Mouse (Mus musculus): Measurements from ENCODE around the gene Mgrn1.

DNA sequence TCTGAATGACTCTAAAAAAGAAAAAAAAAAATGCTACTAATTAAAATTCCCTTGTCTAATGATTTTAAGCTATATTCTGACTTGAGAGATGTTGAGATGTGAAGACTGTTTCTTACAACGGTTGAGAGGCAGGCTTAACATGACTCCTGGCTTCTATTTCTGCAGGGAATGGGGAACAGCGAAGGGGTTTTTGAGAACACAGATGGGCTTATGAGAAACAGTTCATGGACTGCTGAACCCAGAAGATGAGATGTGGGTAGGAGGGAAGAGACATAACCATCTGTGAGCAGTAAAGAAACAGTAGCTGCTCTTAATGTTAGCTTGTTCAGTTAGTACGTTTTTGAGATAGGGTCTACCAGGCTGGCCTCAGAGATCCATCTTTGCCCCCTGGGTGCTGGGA lies 70.6 kb downstream of the Mgrn1 start:
- TF ChIP-seq CTCF (IDR thresholded peaks at IDR 0.05; ENCODE audit: low read depth) (no peak), EP300 (IDR thresholded peaks at IDR 0.05; ENCODE audit: low read depth) (no peak)

All from liver, postnatal 0 days (tissue).